Mouse (Mus musculus) megakaryocyte, embryonic 14.5 days (primary cell): Measurements from ENCODE around the gene Pdrg1. TPM values are rescaled to one million over a fixed set of nuclear protein-coding genes. Genes with fewer than 3 reads are reported as not detected.

ENCODE experiments used
- H3K27me3 ChIP-seq: replicated peaks from 2 replicates; pipeline ENCODE3; 2012; ENCODE audit warnings: inconsistent platforms
- H3K36me3 ChIP-seq: replicated peaks from 2 replicates; pipeline ENCODE3; 2012; ENCODE audit warnings: low read length, inconsistent platforms, mixed read lengths
- H3K4me1 ChIP-seq: 2 replicates; pipeline ENCODE4 v1.6.1; 2012; ENCODE audit warnings: inconsistent platforms
- H3K4me3 ChIP-seq: replicated peaks from 2 replicates; pipeline ENCODE3; 2012; ENCODE audit warnings: moderate library complexity, mild to moderate bottlenecking, inconsistent platforms
- H3K9me3 ChIP-seq: 2 replicates; pipeline ENCODE4 v1.6.1; 2012; ENCODE audit warnings: inconsistent platforms
- FLI1 ChIP-seq: IDR thresholded peaks from 2 replicates; pipeline ENCODE4 v1.6.1; 2012; ENCODE audit warnings: low read length, inconsistent platforms, mixed read lengths
- GATA1 ChIP-seq: IDR thresholded peaks from 3 replicates; pipeline ENCODE4 v1.6.1; 2012; ENCODE audit warnings: mixed read lengths, low read length, inconsistent platforms, borderline replicate concordance
- polyA plus RNA-seq: library from polyadenylated mRNA; stranded (reverse); fragments of >175 nt; gene quantifications from 2 replicates; pipeline ENCODE4 v1.2.3, GENCODE M21; 2012; ENCODE audit warnings: low replicate concordance; ENCODE audit not compliant: insufficient read depth

The Pdrg1 gene
- 9.7 and 47.3 TPM in 2 replicates for polyA plus RNA-seq

GRCm38 (mm10) chr2:153014758-153015593 is at the start of gene Pdrg1:
Gene Pdrg1 (minus strand): TSS chr2:153015427.
- TF ChIP-seq GATA1 (no peak), FLI1 (no peak)
- H3K4me1 ChIP-seq, result peaks cover 26% of the 10 kb centered on the region
- peaks cover 30% of the 10 kb centered on the region for H3K27me3 ChIP-seq
- H3K36me3 ChIP-seq, result peaks cover 43% of the 10 kb centered on the region
- H3K9me3 ChIP-seq, result no peaks in the 10 kb centered on the region
- peak within 1 kb of the TSS; percentile 93 for H3K4me3 ChIP-seq

GRCm38 (mm10) chr2:153064190-153064970 is 49.2 kb upstream of the Pdrg1 start:
- TF ChIP-seq FLI1 (no peak), GATA1 (no peak)
- no peaks in the 10 kb centered on the region for H3K9me3 ChIP-seq
- peaks cover 28% of the 10 kb centered on the region for H3K4me1 ChIP-seq
- no peaks in the 10 kb centered on the region for H3K36me3 ChIP-seq
- H3K4me3 ChIP-seq, result no peak overlapping the region
- peaks cover 54% of the 10 kb centered on the region for H3K27me3 ChIP-seq

GRCm38 (mm10) chr2:153063394-153063793 is 48.2 kb upstream of the Pdrg1 start:
- peaks cover 28% of the 10 kb centered on the region for H3K4me1 ChIP-seq
- no peak overlapping the region for H3K4me3 ChIP-seq
- TF ChIP-seq GATA1 (no peak), FLI1 (no peak)
- H3K36me3 ChIP-seq, result no peaks in the 10 kb centered on the region
- no peaks in the 10 kb centered on the region for H3K9me3 ChIP-seq
- peaks cover 57% of the 10 kb centered on the region for H3K27me3 ChIP-seq

- no peak for TF ChIP-seq GATA1
- no peaks in the 10 kb centered on the region for H3K9me3 ChIP-seq
- peaks cover 17% of the 10 kb centered on the region for H3K4me1 ChIP-seq
- H3K27me3 ChIP-seq, result peaks cover 63% of the 10 kb centered on the region
- no peaks in the 10 kb centered on the region for H3K36me3 ChIP-seq
- H3K4me3 ChIP-seq, result no peak overlapping the region
Measured at GRCm38 (mm10) chr2:153060216-153060615, 45.0 kb upstream of the Pdrg1 start.

- Histone ChIP-seq H3K4me3 (no peak overlapping the region), H3K27me3 (peaks cover 76% of the 10 kb centered on the region), H3K4me1 (peaks cover under 1% of the 10 kb centered on the region), H3K36me3 (no peaks in the 10 kb centered on the region), H3K9me3 (no peaks in the 10 kb centered on the region)
- TF ChIP-seq FLI1 (no peak), GATA1 (no peak)
Measured at GRCm38 (mm10) chr2:153058365-153058764, 43.1 kb upstream of the Pdrg1 start.

GRCm38 (mm10) chr2:153055270-153055920 is 40.2 kb upstream of the Pdrg1 start:
- peaks cover 89% of the 10 kb centered on the region for H3K27me3 ChIP-seq
- H3K4me1 ChIP-seq, result peaks cover 8% of the 10 kb centered on the region
- no peak overlapping the region for H3K4me3 ChIP-seq
- H3K9me3 ChIP-seq, result no peaks in the 10 kb centered on the region
- no peaks in the 10 kb centered on the region for H3K36me3 ChIP-seq
- no peak for TF ChIP-seq GATA1
- no peak for TF ChIP-seq FLI1

- no peaks in the 10 kb centered on the region for H3K36me3 ChIP-seq
- no peak overlapping the region for H3K4me3 ChIP-seq
- peaks cover 8% of the 10 kb centered on the region for H3K4me1 ChIP-seq
- H3K9me3 ChIP-seq, result no peaks in the 10 kb centered on the region
- peaks cover 91% of the 10 kb centered on the region for H3K27me3 ChIP-seq
- no peak for TF ChIP-seq FLI1
- no peak for TF ChIP-seq GATA1
Measured at GRCm38 (mm10) chr2:153053896-153054295, 38.7 kb upstream of the Pdrg1 start.

- Histone ChIP-seq H3K9me3 (no peaks in the 10 kb centered on the region), H3K27me3 (peaks cover 91% of the 10 kb centered on the region), H3K4me3 (no peak overlapping the region), H3K4me1 (peaks cover 8% of the 10 kb centered on the region), H3K36me3 (no peaks in the 10 kb centered on the region)
- no peak for TF ChIP-seq GATA1
- TF ChIP-seq FLI1, result no peak
Measured at GRCm38 (mm10) chr2:153052700-153053351, 37.6 kb upstream of the Pdrg1 start.

GRCm38 (mm10) chr2:153051537-153051936 is 36.3 kb upstream of the Pdrg1 start:
- H3K4me1 ChIP-seq, result peaks cover 8% of the 10 kb centered on the region
- no peak overlapping the region for H3K4me3 ChIP-seq
- no peak for TF ChIP-seq FLI1
- no peak for TF ChIP-seq GATA1
- H3K36me3 ChIP-seq, result no peaks in the 10 kb centered on the region
- H3K9me3 ChIP-seq, result no peaks in the 10 kb centered on the region
- H3K27me3 ChIP-seq, result peaks cover 86% of the 10 kb centered on the region
